Mouse (Mus musculus) megakaryocyte, embryonic 14.5 days (primary cell): ENCODE measurements around the gene Rsph4a. TPM values are rescaled to one million over a fixed set of nuclear protein-coding genes. Genes with fewer than 3 reads are reported as not detected.
"Not testable (repeated sequence)": the region's sequence is repeated elsewhere in the genome, so short reads cannot be mapped to it uniquely, and the experiment has no call there.

Source experiments
- H3K27me3 ChIP-seq: replicated peaks from 2 replicates; pipeline ENCODE3; 2012; ENCODE audit warnings: inconsistent platforms
- H3K36me3 ChIP-seq: replicated peaks from 2 replicates; pipeline ENCODE3; 2012; ENCODE audit warnings: low read length, inconsistent platforms, mixed read lengths
- H3K4me1 ChIP-seq: 2 replicates; pipeline ENCODE4 v1.6.1; 2012; ENCODE audit warnings: inconsistent platforms
- H3K4me3 ChIP-seq: replicated peaks from 2 replicates; pipeline ENCODE3; 2012; ENCODE audit warnings: moderate library complexity, mild to moderate bottlenecking, inconsistent platforms
- H3K9me3 ChIP-seq: 2 replicates; pipeline ENCODE4 v1.6.1; 2012; ENCODE audit warnings: inconsistent platforms
- FLI1 ChIP-seq: IDR thresholded peaks from 2 replicates; pipeline ENCODE4 v1.6.1; 2012; ENCODE audit warnings: low read length, inconsistent platforms, mixed read lengths
- GATA1 ChIP-seq: IDR thresholded peaks from 3 replicates; pipeline ENCODE4 v1.6.1; 2012; ENCODE audit warnings: mixed read lengths, low read length, inconsistent platforms, borderline replicate concordance
- polyA plus RNA-seq: library from polyadenylated mRNA; stranded (reverse); fragments of >175 nt; gene quantifications from 2 replicates; pipeline ENCODE4 v1.2.3, GENCODE M21; 2012; ENCODE audit warnings: low replicate concordance; ENCODE audit not compliant: insufficient read depth

Gene Rsph4a
- polyA plus RNA-seq: not detected in 2 replicates

DNA sequence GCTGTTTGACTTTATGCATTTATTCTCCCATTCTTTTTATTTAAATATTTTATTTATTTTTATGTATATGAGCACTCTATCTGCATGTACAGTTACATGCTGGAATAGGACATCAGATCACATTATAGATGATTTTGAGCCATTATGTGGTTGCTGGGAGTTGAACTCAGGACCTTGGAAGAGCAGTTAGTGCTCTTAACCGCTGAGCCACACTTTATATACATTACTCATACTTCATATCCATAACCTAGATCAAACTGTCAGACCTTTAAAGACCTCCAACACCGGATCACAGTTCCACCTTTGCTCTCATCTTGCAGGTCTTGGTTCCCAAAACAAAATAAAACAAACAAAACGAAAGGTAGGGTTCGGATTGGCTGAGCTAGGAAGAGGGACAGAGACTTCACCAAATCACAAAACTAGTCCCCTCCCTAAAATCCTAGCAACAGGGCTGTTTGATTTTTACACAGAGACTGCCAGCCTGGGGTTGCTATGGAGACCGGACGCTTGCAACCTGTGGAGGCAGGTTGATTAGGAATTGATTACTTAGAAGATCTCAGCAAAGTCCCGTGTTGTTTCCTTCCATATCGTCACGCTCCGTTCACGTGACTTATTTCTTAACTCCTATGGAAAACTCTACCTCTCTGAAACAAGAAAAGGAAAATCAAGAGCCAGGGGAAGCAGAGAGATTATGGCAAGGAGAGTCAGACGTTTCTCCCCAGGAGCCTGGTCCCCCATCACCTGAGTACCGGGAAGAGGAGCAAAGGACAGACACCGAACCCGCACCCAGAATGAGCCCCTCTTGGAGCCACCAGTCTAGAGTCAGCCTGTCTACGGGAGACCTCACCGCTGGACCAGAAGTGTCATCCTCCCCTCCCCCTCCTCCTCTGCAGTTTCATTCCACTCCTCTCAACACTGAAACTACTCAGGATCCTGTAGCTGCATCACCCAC, at the start of gene Rsph4a:
TSS of gene Rsph4a (plus strand) at position 582 of the 952 bp plus-strand sequence.
- peak within 1 kb of the TSS; percentile 86 for H3K4me3 ChIP-seq
- no peaks in the 10 kb centered on the region for H3K36me3 ChIP-seq
- no peak for TF ChIP-seq FLI1
- TF ChIP-seq GATA1: no peak
- H3K9me3 ChIP-seq: no peaks in the 10 kb centered on the region
- peaks cover 9% of the 10 kb centered on the region; the same call in 1 of the 2 replicates for H3K4me1 ChIP-seq
- peaks cover 6% of the 10 kb centered on the region for H3K27me3 ChIP-seq

DNA sequence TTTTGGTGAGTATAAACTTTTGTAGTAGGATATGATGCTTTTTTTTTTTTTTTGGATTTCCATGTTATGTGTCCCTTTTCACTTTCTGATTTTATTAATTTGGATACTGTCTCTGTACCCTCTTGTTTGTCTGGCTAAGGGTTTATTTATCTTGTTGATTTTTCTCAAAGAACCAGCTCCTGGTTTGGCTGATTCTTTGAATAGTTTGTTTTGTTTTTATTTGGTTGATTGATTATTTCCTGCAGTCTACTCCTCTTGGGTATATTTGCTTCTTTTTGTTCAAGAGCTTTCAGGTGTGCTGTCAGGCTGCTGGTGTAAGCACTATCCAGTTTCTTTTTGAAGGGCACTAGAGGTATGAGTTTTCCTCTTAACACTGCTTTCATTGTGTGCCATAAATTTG, 47.5 kb upstream of the Rsph4a start, which contains the start of gene Sult3a1:
TSS of gene Sult3a1 (plus strand) at position 301 of the 400 bp plus-strand sequence.
- H3K4me3 ChIP-seq: no peak within 1 kb of the TSS
- TF ChIP-seq FLI1 (no peak), GATA1 (no peak)
- peaks cover 3% of the 10 kb centered on the region; the same call in 1 of the 2 replicates for H3K9me3 ChIP-seq
- no peaks in the 10 kb centered on the region for H3K27me3 ChIP-seq
- no peaks in the 10 kb centered on the region for H3K36me3 ChIP-seq
- no peaks in the 10 kb centered on the region for H3K4me1 ChIP-seq

DNA sequence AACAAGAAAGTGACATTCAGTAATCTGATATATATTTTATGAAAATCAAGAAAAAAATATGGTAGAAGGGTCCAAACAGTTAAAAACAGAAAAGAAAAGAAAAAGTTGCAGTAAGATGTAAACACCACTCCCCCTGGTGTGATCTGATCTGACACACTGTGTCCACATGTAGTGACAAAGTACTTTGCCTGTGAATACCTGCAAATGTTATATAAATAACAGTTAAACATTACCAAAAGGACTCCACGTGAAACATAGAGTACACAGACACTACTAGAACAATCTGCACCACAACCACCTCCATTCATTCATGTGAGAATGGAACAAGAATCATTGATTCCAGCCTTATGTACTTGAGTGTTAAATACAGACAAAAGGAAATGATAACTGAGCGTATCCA, 38.9 kb upstream of the Rsph4a start:
- H3K4me3 ChIP-seq: no peak overlapping the region
- H3K36me3 ChIP-seq: no peaks in the 10 kb centered on the region
- no peaks in the 10 kb centered on the region for H3K27me3 ChIP-seq
- H3K9me3 ChIP-seq: peaks cover 6% of the 10 kb centered on the region
- TF ChIP-seq FLI1 (no peak), GATA1 (no peak)
- H3K4me1 ChIP-seq: no peaks in the 10 kb centered on the region

DNA sequence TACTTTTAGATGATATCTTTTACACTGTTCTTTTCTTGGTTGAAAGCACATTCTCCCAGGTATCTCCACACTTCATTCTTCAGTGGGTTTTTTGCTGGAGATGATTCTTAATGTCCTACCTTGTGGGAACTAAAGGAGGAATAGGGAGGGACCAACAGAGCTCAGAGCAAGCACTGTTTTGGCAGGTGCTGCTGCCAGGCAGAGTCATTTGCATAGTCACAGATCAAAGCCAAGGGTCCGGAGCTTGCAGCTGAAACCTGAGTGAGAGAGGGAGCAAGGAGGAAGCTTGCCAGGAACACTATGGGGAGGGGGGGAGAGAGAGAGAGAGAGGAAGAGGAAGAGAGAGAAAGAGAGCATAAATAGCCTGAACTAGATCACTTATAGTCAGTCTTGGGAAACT, 34.5 kb upstream of the Rsph4a start:
- Histone ChIP-seq H3K4me1 (no peaks in the 10 kb centered on the region), H3K9me3 (peaks cover 13% of the 10 kb centered on the region), H3K4me3 (no peak overlapping the region), H3K27me3 (no peaks in the 10 kb centered on the region), H3K36me3 (no peaks in the 10 kb centered on the region)
- TF ChIP-seq FLI1: no peak
- no peak for TF ChIP-seq GATA1

DNA sequence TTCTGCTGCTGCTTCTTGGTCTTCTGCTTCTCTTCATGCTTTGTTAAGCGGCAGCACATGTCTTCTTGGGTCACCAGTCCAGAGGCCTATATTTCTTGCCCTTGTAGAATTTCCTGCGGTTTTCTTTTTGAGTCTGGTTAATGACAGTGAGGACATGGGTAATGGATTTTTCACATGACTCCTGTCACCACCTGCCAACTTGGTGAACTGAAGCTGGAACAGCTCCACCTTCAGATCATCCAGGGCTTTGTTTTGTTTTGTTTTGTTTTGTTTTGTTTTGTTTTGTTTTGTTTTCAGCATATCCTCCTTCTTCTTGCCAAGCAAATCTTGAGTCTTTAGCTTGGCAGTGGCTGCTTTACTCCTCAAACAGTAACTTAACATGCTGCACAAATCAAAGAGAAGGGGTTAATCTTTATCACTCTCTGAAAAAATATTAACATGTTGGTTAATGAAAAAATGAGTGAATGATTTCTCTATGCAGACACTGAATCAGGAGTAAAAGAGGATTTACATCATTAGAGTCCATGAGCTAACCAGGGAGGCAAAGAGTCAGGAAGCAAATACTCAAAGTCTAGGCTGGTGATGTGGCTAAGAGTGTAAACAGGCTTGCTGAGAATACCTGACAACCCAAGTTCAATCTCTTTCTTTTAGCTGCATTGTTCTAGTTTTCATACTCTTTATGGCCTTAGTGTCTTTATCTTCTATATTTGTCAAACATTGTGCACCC, 32.1 kb upstream of the Rsph4a start:
- Histone ChIP-seq H3K4me3 (no peak overlapping the region), H3K9me3 (peaks cover 13% of the 10 kb centered on the region), H3K27me3 (no peaks in the 10 kb centered on the region), H3K4me1 (no peaks in the 10 kb centered on the region), H3K36me3 (no peaks in the 10 kb centered on the region)
- no peak for TF ChIP-seq FLI1
- TF ChIP-seq GATA1: no peak

DNA sequence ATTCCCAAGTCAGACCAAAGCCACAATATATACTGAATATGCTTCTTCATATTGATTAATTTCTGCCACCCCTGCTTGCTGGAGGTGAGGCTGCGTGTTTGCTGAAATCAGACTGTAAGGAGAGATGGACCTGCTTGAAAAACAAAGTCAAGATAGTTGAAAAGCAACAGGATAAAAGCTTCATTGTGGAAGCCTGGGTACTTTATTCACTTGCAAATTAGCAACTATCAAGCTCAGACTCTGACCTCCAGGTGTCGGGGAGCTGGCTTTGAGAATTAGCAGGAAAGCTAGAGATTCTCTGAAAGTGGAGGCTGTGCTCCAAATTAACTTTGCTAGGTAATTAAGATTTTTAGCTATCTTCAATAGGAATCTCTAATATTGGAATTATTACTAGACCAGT, 22.5 kb upstream of the Rsph4a start:
- not testable (repeated sequence) for H3K36me3 ChIP-seq, H3K4me1 ChIP-seq, H3K27me3 ChIP-seq, H3K4me3 ChIP-seq
- peaks cover 18% of the 10 kb centered on the region for H3K9me3 ChIP-seq

DNA sequence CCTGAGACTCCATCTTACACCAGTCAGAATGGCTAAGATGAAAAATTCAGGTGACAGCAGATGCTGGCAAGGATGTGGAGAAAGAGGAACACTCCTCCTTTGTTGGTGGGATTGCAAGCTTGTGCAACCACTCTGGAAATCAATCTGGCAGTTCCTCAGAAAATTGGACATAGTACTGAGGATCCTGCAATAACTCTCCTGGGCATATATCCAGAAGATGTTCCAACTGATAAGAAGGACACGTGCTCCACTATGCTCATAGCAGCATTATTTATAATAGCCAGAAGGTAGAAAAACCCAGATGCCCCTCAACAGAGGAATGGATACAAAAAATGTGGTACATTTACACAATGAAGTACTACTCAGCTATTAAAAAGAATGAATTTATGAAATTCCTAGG, 3.4 kb upstream of the Rsph4a start:
- H3K4me1 ChIP-seq, H3K36me3 ChIP-seq, H3K9me3 ChIP-seq, H3K4me3 ChIP-seq, H3K27me3 ChIP-seq: not testable (repeated sequence)

DNA sequence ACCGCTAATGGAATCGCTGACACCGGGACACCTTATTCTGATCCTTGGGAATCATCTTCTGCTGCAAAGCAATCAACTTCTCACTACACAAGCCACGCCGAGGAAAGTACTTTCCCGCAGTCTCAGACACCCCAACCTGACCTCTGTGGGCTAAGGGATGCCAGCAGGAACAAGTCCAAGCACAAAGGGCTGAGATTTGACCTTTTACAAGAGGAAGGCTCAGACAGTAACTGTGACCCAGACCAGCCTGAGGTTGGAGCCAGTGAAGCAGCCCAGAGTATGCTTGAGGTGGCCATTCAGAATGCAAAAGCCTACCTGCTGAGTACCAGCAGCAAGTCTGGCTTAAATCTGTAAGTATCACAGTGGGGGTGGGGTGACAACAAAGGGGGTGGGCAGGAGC, 578 bp downstream of the Rsph4a start:
- H3K27me3 ChIP-seq: peaks cover 6% of the 10 kb centered on the region
- TF ChIP-seq FLI1 (no peak), GATA1 (no peak)
- no peaks in the 10 kb centered on the region for H3K36me3 ChIP-seq
- H3K4me1 ChIP-seq: peaks cover 9% of the 10 kb centered on the region; the same call in 1 of the 2 replicates
- H3K4me3 ChIP-seq: peak overlapping the region; percentile 86
- H3K9me3 ChIP-seq: no peaks in the 10 kb centered on the region

DNA sequence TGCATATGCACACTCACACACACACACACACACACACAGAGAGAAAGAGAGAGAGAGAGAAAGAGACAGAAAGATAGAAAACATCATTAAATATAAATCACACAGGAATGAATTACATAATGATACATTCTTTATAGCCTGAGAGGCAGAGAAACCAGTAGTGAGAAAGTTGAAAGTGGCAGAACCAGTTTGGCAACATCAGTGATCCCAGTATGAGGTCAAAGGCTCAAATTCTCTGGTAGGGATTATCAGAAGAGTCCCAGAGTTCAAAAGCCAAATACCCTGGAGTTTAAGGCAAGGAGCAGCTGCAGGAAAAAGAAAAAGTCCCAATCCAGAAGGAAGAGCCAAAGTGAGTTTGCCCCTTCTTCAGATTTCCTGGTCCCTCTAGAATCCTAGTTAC, 35.8 kb downstream of the Rsph4a start:
- Histone ChIP-seq H3K36me3 (peaks cover 96% of the 10 kb centered on the region), H3K4me3 (no peak overlapping the region), H3K4me1 (peaks cover 4% of the 10 kb centered on the region), H3K27me3 (no peaks in the 10 kb centered on the region), H3K9me3 (no peaks in the 10 kb centered on the region; the same call in 1 of the 2 replicates)
- TF ChIP-seq FLI1 (no peak), GATA1 (no peak)

DNA sequence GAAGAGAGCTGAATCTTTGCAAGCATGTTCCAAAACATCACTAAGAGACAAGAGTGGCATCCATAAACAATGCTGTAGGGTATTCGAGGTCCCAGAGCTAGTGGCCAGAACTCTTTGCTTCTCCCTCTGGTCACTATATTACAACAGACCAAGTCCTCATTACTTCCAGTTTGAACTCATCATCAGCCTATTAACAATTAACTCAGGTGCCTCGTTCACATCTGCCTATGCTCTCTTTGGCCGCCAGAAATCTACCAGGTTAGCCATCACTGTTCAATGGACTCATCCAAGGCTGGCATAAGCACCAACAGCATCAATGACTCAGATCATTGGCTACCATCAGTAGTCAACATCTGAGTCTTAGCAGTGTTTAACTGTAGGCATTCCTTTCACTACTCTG, 40.5 kb downstream of the Rsph4a start:
- TF ChIP-seq FLI1 (no peak), GATA1 (no peak)
- H3K36me3 ChIP-seq: peaks cover 77% of the 10 kb centered on the region
- H3K4me1 ChIP-seq: peaks cover 19% of the 10 kb centered on the region
- no peaks in the 10 kb centered on the region for H3K27me3 ChIP-seq
- no peaks in the 10 kb centered on the region for H3K9me3 ChIP-seq
- no peak overlapping the region for H3K4me3 ChIP-seq
